Mouse (Mus musculus) brain, embryonic 14.5 days (tissue): Measurements from ENCODE around the gene Tmem120a. TPM values are rescaled to one million over a fixed set of nuclear protein-coding genes. Genes with fewer than 3 reads are reported as not detected.

ENCODE experiments used
- DNase-seq: peaks from one replicate; pipeline ENCODE4 v3.0.0-alpha.2; 2011; ENCODE audit warnings: low read depth
- CTCF ChIP-seq: fragments of 200-500 bp; IDR thresholded peaks from 2 replicates; pipeline ENCODE4 v1.5.1; 2012; ENCODE audit warnings: inconsistent platforms, mild to moderate bottlenecking, moderate library complexity, borderline replicate concordance; ENCODE audit not compliant: insufficient read depth, insufficient read length; ENCODE audit errors: extremely low read depth
- POLR2A ChIP-seq: fragments of 200-500 bp; IDR thresholded peaks from 2 replicates; pipeline ENCODE4 v1.6.1; 2012; ENCODE audit warnings: mild to moderate bottlenecking, inconsistent platforms, borderline replicate concordance; ENCODE audit not compliant: poor library complexity, insufficient read depth, insufficient read length, severe bottlenecking; ENCODE audit errors: extremely low read depth
- polyA plus RNA-seq: library from polyadenylated mRNA; depleted of rRNA; stranded (reverse); fragments of >200 nt; gene quantifications from 2 replicates; pipeline ENCODE4 v1.2.3, GENCODE M21; 2012; rRNA removed

The Tmem120a gene
- polyA plus RNA-seq: 36.9 and 39.3 TPM in 2 replicates

- DNase-seq: peak; percentile 96
- TF ChIP-seq CTCF (no peak), POLR2A (peak; percentile 84)
Measured at GRCm38 (mm10) chr5:135743741-135744609, at the start of gene Tmem120a. Gene Tmem120a (minus strand): TSS chr5:135744448.

- no peak for DNase-seq
- no peak for TF ChIP-seq CTCF
Measured at GRCm38 (mm10) chr5:135782901-135783300, 38.7 kb upstream of the Tmem120a start.

GRCm38 (mm10) chr5:135780331-135780730, 36.1 kb upstream of the Tmem120a start:
- DNase-seq: no peak
- no peak for TF ChIP-seq POLR2A
- no peak for TF ChIP-seq CTCF

GRCm38 (mm10) chr5:135778471-135779445, 34.5 kb upstream of the Tmem120a start, which contains the start of gene Mdh2:
Gene Mdh2 (plus strand): TSS chr5:135778480.
- no peak for TF ChIP-seq CTCF
- TF ChIP-seq POLR2A: peak; percentile 76; the same call in 1 of the 2 replicates
- DNase-seq: peak; percentile 100

- no peak; the same call in 1 of the 2 replicates for TF ChIP-seq POLR2A
- no peak for TF ChIP-seq CTCF
- peak; percentile 65 for DNase-seq
Measured at GRCm38 (mm10) chr5:135777796-135778470, 33.7 kb upstream of the Tmem120a start, which contains the start of gene Styxl1. Gene Styxl1 (minus strand): TSS chr5:135778385.

DNA sequence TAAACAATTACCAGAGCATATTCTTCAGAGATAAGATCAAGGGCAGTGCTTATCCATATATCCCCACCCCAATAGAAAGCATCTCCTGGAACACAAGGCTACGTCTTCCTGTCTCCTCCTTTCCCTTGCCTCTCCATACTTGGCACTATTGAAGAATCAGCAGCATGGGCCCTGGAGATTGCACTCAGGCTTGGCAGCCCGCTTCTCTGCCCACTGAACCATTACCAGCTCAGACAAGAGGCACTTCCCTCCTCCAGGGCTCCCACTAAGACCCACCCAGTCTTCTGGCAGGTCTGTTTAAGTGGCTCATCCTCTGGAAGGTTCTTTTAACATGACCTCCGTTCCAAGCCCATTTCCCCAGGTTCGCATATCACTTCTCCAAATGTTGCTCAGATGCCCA, 32.3 kb upstream of the Tmem120a start:
- TF ChIP-seq CTCF (no peak), POLR2A (no peak)
- DNase-seq: no peak

GRCm38 (mm10) chr5:135772519-135772918, 28.3 kb upstream of the Tmem120a start:
- TF ChIP-seq POLR2A: no peak
- no peak for TF ChIP-seq CTCF
- DNase-seq: no peak

- DNase-seq: no peak
- TF ChIP-seq CTCF: no peak
- no peak for TF ChIP-seq POLR2A
Measured at GRCm38 (mm10) chr5:135764971-135765370, 20.7 kb upstream of the Tmem120a start.

GRCm38 (mm10) chr5:135763526-135763925, 19.3 kb upstream of the Tmem120a start:
- DNase-seq: peak; percentile 84
- no peak for TF ChIP-seq POLR2A
- TF ChIP-seq CTCF: peak; percentile 93

GRCm38 (mm10) chr5:135761881-135762280, 17.6 kb upstream of the Tmem120a start:
- no peak for DNase-seq
- TF ChIP-seq POLR2A (no peak), CTCF (no peak)
